Mouse (Mus musculus) G1E (cell line): ENCODE results near the gene 1110002E22Rik.

ENCODE experiments used
- CTCF ChIP-seq: IDR thresholded peaks from 2 replicates; pipeline ENCODE4 v1.5.1; 2012; ENCODE audit warnings: low read depth, low read length, inconsistent platforms, mixed read lengths
- GATA1 ChIP-seq: IDR thresholded peaks from 2 replicates; pipeline ENCODE4 v1.6.1; 2012; ENCODE audit warnings: borderline replicate concordance, low read length, inconsistent platforms, mixed read lengths

GRCm38 (mm10) chr3:138110910-138111782 lies 46.3 kb downstream of the 1110002E22Rik start:
- TF ChIP-seq CTCF (no peak), GATA1 (no peak)
